In the genomic region with DNA sequence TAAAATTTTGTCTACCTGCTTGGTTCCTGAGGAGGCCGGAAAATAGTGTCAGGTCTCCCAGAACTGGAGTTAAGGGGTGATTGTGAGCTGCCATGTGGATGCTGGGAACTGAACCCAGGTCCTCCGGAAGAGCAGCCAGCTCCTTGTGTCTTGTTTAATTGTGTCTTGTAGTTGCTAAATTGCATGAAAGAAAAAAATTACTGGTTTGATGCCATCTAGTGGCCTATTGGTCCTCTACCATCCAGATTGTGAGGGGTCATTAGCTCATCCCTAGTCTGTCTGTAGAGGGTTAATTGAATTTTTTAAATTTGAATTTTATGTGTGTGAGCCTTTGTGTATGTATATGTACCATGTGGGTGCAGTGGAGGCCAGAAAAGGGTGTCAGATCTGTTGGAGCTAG, we compare ENCODE assay signal across 25 mouse cellular contexts. TPM values are rescaled to one million over a fixed set of nuclear protein-coding genes. Genes with fewer than 3 reads are reported as not detected.
DNase-seq lines count a peak whose midpoint lies in the region; ATAC-seq and TF ChIP-seq lines count a peak whose summit lies in the region.
"Had no signal": no experiment of that assay in that cellular context is flagged by ENCODE, and none has a peak within 500 bp of the region (broad histone marks: within the 10 kb centered on the region; RNA-seq: fewer than 3 reads in every experiment).

No protein-coding gene starts in this region.

- no peaks in the 10 kb centered on the region for H3K9me3 ChIP-seq in kidney, embryonic 16.5 days (ENCODE audit: low read length)
- H3K9me3 ChIP-seq: forebrain, embryonic 15.5 days; G1E; hindbrain, embryonic 12.5 days; limb, embryonic 13.5 days; liver, embryonic 13.5 days; midbrain, embryonic 10.5 days; neural tube, embryonic 15.5 days; stomach, embryonic 15.5 days had no signal

- no peak overlapping the region for H3K4me2 ChIP-seq in kidney, embryonic 16.5 days (replicated peaks; ENCODE audit: low read depth, low read length)
- H3K4me2 ChIP-seq: forebrain, embryonic 15.5 days; hindbrain, embryonic 12.5 days; limb, embryonic 13.5 days; liver, embryonic 13.5 days; neural tube, embryonic 15.5 days; stomach, embryonic 15.5 days had no signal

- 91% methylated on average over 2 of the region's 2 CpGs for WGBS in kidney, embryonic 16.5 days

- peak; percentile 45 for TF ChIP-seq CTCF in layer of hippocampus, adult 2 months (conservative IDR thresholded peaks at IDR 0.05)

- no peaks in the 10 kb centered on the region for H3K4me1 ChIP-seq in kidney, embryonic 16.5 days (ENCODE audit: insufficient read depth, low read length)
- H3K4me1 ChIP-seq: forebrain, embryonic 15.5 days; hindbrain, embryonic 12.5 days; limb, embryonic 13.5 days; liver, embryonic 13.5 days; stomach, embryonic 15.5 days had no signal

- ATAC-seq in kidney, embryonic 16.5 days (ENCODE audit: low FRiP score, low TSS enrichment) = no peak
- ATAC-seq: activated CD4-positive, CD25-positive, alpha-beta regulatory T cell, adult 4 months; CD4-positive, CD25-positive, alpha-beta regulatory T cell, adult 4 months; forebrain, embryonic 15.5 days had no signal

- no peaks in the 10 kb centered on the region for H3K27me3 ChIP-seq in kidney, embryonic 16.5 days (ENCODE audit: insufficient read depth, low read length)
- H3K27me3 ChIP-seq: forebrain, embryonic 15.5 days; hindbrain, embryonic 12.5 days; limb, embryonic 13.5 days; liver, embryonic 13.5 days; neural tube, embryonic 15.5 days; stomach, embryonic 15.5 days had no signal

- H3K9ac ChIP-seq in kidney, embryonic 16.5 days (replicated peaks; ENCODE audit: low read length) = no peak overlapping the region
- H3K9ac ChIP-seq: forebrain, embryonic 15.5 days; hindbrain, embryonic 12.5 days; limb, embryonic 13.5 days; liver, embryonic 13.5 days; neural tube, embryonic 15.5 days; stomach, embryonic 15.5 days had no signal

- no peak overlapping the region for H3K27ac ChIP-seq in layer of hippocampus, adult 2 months
- no peak overlapping the region for H3K27ac ChIP-seq in kidney, embryonic 16.5 days (ENCODE audit: low read length)
- H3K27ac ChIP-seq: forebrain, embryonic 15.5 days; hindbrain, embryonic 12.5 days; limb, embryonic 13.5 days; liver, embryonic 13.5 days; midbrain, embryonic 10.5 days; neural tube, embryonic 15.5 days; stomach, embryonic 15.5 days had no signal

- no peak overlapping the region for H3K4me3 ChIP-seq in layer of hippocampus, adult 2 months
- H3K4me3 ChIP-seq in kidney, embryonic 16.5 days (ENCODE audit: low read length) = no peak overlapping the region
- H3K4me3 ChIP-seq: forebrain, embryonic 15.5 days; hindbrain, embryonic 12.5 days; limb, embryonic 13.5 days; liver, embryonic 13.5 days; midbrain, embryonic 10.5 days; neural tube, embryonic 15.5 days; stomach, embryonic 15.5 days had no signal

- peaks cover 49% of the 10 kb centered on the region for H3K36me3 ChIP-seq in kidney, embryonic 16.5 days (ENCODE audit: insufficient read depth, low read length)

- no peak for DNase-seq in layer of hippocampus, adult 2 months (ENCODE audit: low spot score in 2 of 2)
- no peak for DNase-seq in layer of hippocampus, adult 9-11 months
- DNase-seq in 3T3-L1 (ENCODE audit: low read depth, low spot score) (peak; percentile 12), 416B (ENCODE audit: low read depth) (peak; percentile 14), adipocyte (ENCODE audit: low spot score) (peak; percentile 12)
- DNase-seq in right cerebral cortex, postnatal 14 days = no peak
- DNase-seq: adrenal gland, postnatal 10 days; cerebellum, adult 8-10 months; cerebellum, postnatal 36 days; gastrocnemius, postnatal 10 days; heart, adult 18-20 months; liver, embryonic 13.5 days; right cerebral cortex, adult 18-20 months; thymus, adult 18-20 months; thymus, postnatal 4 days had no signal

RNA-seq across cellular contexts. Expression of a gene that starts 33.5 kb away (rescaled TPM):
- 10 to 100 TPM; 17.2 to 19.3 TPM for total RNA-seq in layer of hippocampus, adult 2 months (2021)
- polyA plus RNA-seq in kidney, embryonic 16.5 days (2015; fragmentation: Nextera tagmentation; extraction: Ambion mirVana) = 18.7 and 18.9 TPM in 2 replicates

Comparison
In these comparisons a context has a peak if more than half of its experiments do, and no peak if none do; other contexts are left out.
1. DNase-seq: peak in 3T3-L1 (single experiment), 416B (single experiment) and adipocyte (single experiment); none in layer of hippocampus, adult 2 months (0 of 2), layer of hippocampus, adult 9-11 months (single experiment) and right cerebral cortex, postnatal 14 days (single experiment).